Mouse (Mus musculus) CD8-positive naive resting alpha-beta T cell, adult 57 days (primary cell): ENCODE results near the gene Lrrc32. TPM values are rescaled to one million over a fixed set of nuclear protein-coding genes. Genes with fewer than 3 reads are reported as not detected.

ENCODE experiments used
- total RNA-seq: library from RNA; stranded (reverse); gene quantifications from one replicate; pipeline ENCODE4 v1.2.4, GENCODE M21; 2023

Lrrc32 gene
- 0.73 TPM for total RNA-seq

DNA sequence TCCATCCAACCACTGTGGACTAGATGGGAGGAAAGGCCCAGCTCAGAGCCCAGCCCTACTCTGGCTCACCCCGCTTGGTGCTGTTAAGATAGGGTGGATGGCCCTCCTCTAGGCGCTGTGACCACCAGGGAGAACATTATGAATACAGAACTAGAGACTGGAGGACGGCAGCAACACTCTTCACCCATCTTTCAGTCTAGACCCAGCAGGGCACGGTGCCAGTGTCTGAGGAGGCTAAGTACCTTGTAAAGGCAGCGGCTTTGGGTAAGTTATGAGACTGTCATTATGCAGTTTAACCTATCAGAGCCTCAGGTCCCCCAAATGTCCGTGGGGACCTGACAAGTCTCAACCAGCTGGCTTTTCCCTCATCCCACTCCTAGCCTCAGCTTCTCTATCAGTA lies at the start of gene Lrrc32:
Gene Lrrc32 (plus strand): TSS at position 153 of the 400 bp plus-strand sequence.

DNA sequence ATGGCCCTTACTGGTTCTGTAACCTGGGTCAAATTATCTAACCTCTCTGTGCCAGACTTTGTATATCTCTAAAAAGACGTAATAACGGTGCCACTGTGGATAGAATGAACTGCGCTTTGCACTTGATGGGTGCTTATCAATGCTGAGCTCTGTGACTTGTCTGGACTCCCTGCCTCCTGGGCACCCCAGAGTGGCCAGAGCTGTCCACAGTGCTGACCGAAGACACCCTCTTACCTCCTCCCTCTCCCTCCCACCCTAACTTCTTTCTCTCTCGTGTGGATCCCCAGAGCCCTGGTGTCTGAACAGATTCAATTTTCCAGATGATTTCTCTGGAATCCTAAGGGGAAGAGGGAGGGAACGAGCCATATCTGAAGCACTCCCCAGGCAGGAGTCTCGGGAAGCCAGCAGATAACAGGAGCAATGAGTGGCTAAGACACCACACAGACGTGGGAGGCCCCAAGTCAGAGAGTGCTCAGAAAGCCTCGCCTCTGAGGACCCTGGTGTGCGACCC lies 49.1 kb upstream of the Lrrc32 start, which contains the start of gene Gucy2d:
Gene Gucy2d (plus strand): TSS at position 461 of the 511 bp plus-strand sequence.

Other genes starting within 250 kb of the Lrrc32 start
- gene Acer3, start 168.1 kb upstream of the Lrrc32 start, total RNA-seq: 7.1 TPM
- not detected for gene Tsku, start 128.0 kb upstream of the Lrrc32 start, total RNA-seq
- gene Gucy2d, start 48.9 kb upstream of the Lrrc32 start, total RNA-seq: not detected
- 93.2 TPM for gene Emsy, start 167.5 kb downstream of the Lrrc32 start, total RNA-seq
- 55.3 TPM for gene Thap12, start 213.8 kb downstream of the Lrrc32 start, total RNA-seq